Mouse (Mus musculus) testis, postnatal 10 days (tissue): ENCODE measurements around the gene Top1.

Source experiments
- DNase-seq: peaks from one replicate; pipeline ENCODE4 v3.0.0; 2021; ENCODE audit warnings: low spot score

The Top1 gene

DNA sequence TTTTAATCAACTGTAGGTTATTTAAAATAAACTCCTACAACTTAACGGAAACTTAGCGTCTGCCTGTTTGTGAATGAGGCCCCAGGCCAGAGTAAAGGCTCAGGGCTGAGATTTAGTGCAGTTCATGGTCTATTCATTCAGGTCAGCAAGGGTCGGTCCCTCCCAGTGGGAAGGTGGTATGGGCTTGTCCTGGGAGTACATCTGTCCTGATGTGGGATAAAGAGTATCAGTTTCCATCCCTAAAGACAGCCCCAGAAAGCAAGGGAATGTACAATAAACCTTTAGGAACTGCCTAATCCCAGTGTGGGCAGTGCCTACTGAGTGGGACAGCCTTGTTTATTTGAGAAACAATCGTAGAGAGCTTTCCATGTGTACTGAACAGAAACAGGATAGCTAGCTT lies 77.0 kb downstream of the Top1 start:
- DNase-seq, result no peak

GRCm38 (mm10) chr2:160723613-160724375 lies 78.1 kb downstream of the Top1 start:
- DNase-seq, result no peak

GRCm38 (mm10) chr2:160724536-160724935 lies 78.8 kb downstream of the Top1 start:
- no peak for DNase-seq

GRCm38 (mm10) chr2:160725877-160726864 lies 80.5 kb downstream of the Top1 start:
- no peak for DNase-seq

DNA sequence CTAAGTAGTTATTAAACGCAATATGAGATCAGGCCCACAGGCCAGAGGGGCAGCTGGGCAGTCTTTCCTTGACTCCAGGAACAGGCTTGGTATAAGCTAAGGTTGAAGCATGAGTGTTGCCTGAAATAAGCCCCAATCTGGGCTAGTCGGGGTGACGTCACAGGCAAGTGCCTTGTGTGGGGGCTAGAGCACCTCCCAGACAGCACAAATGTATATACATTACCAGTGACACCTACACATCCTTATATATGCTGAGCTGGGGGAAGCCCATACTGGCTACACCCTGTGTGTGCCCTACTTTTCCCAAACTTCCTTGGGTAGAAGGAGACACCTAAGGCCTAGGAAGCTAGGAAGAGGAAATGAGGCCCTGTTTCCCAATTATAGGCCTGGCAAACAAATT lies 83.3 kb downstream of the Top1 start:
- DNase-seq, result peak; percentile 32

- peak; percentile 39 for DNase-seq
These were observed 83.7 kb downstream of the Top1 start for GRCm38 (mm10) chr2:160729436-160729835.

DNA sequence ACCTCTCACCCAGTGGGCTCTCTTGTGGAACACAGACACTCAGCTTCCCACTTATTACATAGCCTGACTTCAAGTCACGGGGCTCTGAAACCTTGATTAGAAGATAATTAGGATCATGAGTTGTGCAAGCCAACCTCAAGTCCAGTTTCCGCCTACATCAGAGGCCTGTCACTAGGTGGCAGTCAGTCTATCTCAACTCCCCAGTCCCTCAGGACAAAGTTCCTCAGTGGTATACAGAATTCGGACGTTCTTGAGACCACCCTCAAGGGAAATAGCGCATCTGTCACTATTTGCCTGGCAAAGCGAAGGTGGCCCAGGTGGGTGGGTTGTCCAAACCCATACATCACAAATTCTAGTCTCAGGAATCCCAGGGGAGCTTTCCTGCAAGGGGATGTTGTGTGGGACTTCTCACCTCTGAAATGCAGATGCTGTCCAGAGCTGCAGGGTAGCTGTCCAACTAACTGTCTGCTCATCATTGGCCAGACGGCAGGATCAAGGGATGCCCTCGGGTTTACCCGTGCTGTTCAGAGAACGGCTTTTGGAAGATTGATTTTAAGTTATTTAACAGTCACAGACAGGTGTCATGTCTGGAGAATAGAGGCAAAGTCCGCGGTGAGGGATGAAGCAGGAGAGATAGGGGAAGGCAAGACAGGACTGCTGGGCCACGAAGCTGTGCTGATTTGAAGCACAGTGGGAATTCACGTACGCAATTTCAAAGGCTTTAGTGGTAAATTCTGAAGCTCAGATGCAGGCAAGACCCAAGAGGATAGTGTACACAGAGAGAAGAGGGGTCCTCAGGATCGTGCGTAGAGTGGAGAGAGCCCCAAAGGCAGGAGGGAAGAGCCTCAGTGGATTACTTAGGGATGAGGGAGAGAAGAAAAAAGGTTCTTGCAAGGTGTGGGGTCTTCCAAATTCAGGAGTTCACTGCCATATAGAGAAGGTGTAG lies 84.4 kb downstream of the Top1 start:
- DNase-seq, result peak; percentile 44

DNA sequence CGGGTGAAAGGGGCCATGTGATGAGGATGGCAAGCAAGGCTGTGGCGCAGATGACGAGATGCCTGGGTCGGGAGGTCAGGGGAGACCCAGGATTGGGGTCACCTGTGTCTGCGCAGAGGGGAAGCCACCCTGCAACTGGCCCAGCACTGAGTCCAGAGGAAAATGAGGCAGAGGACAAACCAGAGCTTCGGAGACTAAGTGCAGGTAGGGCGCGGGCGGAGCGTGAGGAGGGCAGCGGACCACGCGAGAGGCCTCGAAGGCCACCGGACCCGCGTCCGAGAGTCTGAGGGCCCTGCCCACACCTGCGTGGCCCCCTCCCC lies 85.1 kb downstream of the Top1 start:
- no peak for DNase-seq

- DNase-seq, result peak; percentile 97
These were observed 85.6 kb downstream of the Top1 start, which contains the start of gene Plcg1 for GRCm38 (mm10) chr2:160731117-160731838. Plcg1 (plus strand) TSS chr2:160731300.

- peak; percentile 87 for DNase-seq
These were observed 86.2 kb downstream of the Top1 start for GRCm38 (mm10) chr2:160731839-160732261.

DNA sequence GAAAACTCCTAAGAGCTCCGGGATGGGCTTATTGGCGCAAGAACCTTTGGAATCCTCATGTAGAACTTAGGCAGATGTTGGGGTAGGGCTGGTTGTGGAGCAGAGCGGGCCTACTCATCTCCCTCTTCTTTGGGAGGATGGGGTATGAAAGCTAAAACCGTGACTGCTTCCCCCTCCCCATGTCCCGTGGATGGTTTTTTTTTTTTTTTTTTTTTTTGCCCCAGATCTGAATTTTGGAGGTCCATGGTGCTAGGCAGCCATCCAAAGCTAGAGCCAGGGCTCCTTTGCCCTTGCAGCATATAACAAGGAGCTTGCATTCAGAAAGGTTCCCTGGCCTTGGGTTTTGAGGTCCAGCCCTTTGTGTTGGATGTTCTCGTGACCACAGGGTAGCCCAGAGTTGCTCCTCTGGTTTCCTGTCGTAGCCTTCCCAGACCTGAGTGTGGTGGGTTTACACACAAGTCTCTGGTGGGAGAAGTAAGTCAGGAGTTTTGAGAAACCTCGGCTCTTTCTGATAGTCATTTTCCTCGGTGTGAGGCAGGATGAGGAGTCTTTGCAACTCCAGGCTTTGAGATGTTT lies 86.8 kb downstream of the Top1 start:
- DNase-seq, result peak; percentile 39

- peak; percentile 27 for DNase-seq
These were observed 87.4 kb downstream of the Top1 start for GRCm38 (mm10) chr2:160733131-160733531.

- no peak for DNase-seq
These were observed 88.6 kb downstream of the Top1 start for GRCm38 (mm10) chr2:160734331-160734730.

DNA sequence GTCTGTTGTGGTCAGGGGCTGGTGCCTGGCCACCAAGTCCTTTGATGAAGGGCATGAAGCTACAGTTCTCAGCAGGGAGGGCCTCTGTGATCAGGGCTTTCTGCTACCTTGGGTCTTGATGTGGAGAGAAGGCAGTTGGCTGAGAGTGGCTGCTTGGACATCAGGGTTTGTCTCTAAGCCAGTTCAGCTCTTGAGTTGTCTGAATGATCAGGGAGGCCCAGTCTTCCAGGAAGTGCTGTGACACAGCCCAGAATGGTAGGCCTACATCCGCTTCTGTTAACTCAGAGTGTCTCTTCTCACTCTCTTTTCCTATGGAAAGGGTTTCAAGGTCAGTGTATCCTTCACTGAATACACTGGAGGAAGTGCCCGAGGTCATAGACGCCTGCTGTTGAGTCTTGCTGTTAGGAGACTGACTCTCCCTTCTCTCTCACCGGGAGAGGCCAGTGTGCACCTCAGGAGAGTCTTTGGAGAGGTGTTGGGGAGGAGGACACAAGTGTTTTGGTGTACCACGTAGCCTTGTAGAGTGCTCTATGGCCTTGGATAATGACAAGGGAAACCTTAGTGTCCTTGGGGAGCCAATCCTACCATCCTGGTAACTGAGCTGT lies 90.1 kb downstream of the Top1 start:
- no peak for DNase-seq

GRCm38 (mm10) chr2:160736466-160736865 lies 90.8 kb downstream of the Top1 start:
- DNase-seq, result no peak

DNA sequence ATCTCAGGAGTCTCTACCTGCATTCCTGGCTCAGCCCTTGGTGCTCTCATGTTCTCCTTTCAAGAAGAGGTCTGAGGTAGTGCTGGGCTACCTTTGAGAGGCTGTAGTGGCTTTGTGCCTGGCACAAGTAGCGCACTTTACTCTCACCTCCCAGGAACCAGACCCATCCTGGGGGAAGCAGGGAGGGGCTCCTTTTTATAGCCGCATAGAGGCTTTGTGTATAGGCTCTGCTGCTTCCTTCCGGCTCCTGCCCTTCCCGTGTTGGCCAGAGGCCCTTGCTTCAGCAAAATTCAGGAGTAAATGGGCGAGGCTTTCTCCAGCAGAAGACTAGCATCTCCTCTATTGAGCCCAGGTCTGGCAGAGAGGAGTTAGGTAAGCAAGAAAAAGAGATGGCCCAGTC lies 92.7 kb downstream of the Top1 start:
- no peak for DNase-seq

- DNase-seq, result no peak
These were observed 94.1 kb downstream of the Top1 start for GRCm38 (mm10) chr2:160739647-160740356.

- no peak for DNase-seq
These were observed 95.0 kb downstream of the Top1 start for GRCm38 (mm10) chr2:160740521-160741156.

DNA sequence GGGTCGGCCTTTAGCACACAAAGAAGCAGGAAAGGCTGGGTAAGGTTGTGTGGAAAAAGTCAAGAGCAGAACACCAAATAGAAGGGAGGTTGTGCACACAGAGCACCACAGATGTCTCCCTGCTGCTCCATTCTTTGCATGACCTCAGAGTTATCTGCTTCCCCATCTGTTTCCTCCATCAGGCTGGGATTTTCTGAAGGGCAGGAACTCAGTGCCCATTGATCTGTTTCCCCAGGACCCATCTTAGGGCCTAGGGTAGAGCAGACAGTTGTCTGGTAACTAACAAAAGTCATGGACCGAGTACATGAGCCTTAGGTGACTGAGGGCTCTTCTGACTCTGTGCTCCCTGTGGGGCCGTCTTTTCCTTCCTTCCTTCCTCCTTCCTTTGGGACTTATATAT lies 95.9 kb downstream of the Top1 start:
- no peak for DNase-seq
